Mouse (Mus musculus): ENCODE measurements around the gene Ier5.

DNA sequence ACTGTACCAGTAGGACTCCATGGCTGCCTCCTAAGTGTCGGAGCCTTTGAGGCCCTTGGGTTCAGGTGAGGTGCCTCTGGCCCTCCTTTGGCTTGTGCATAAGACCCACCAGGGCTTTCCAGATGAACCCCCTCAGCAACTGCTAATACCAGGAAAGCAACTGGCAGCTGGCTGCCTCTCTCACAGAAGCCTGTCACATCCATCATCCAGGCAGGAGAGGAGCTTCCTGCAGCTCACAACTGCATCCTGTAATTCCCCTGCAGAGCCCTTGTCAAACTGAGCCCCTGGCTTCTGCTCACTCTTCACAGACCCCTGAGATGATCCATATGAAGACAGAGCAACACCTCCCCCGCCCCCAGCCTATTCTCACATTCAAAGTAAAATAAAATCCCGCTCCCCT lies 21.8 kb downstream of the Ier5 start:
- TF ChIP-seq POLR2A (IDR thresholded peaks at IDR 0.05; ENCODE audit: extremely low read depth, insufficient read depth, low read length) (no peak), CTCF (IDR thresholded peaks at IDR 0.05; ENCODE audit: low read depth, low read length) (no peak)

Data from liver, adult 2 months (tissue).